Mouse (Mus musculus) MEL (cell line): ENCODE results near the gene Tmem28. TPM values are rescaled to one million over a fixed set of nuclear protein-coding genes. Genes with fewer than 3 reads are reported as not detected.

Experiments used
- DNase-seq: peaks from one replicate; pipeline ENCODE4 v3.0.0; 2011; ENCODE audit warnings: low read depth, low spot score
- H3K27ac ChIP-seq: 2 replicates; pipeline ENCODE4 v1.5.1; 2012; ENCODE audit warnings: low read depth, mild to moderate bottlenecking, control low read depth, low read length, moderate library complexity; ENCODE audit not compliant: control insufficient read depth
- H3K27me3 ChIP-seq, 2 experiments: fragments of 150-350 bp in 1 of 2; sonication (generic) in 1 of 2; 2 replicates each; pipeline ENCODE4 v1.6.1; 2012; ENCODE audit warnings: low read length in 2 of 2, mild to moderate bottlenecking in 2 of 2, improper control_type of control experiment in 1 of 2, moderate library complexity in 1 of 2; ENCODE audit not compliant: insufficient read depth in 2 of 2, control insufficient read depth in 1 of 2
- H3K36me3 ChIP-seq, 2 experiments: 2 replicates each; pipeline ENCODE4 v1.6.1; 2012 to 2014; ENCODE audit warnings: low read length in 2 of 2, improper control_type of control experiment in 1 of 2, inconsistent platforms in 1 of 2, mild to moderate bottlenecking in 1 of 2; ENCODE audit not compliant: insufficient read depth in 2 of 2, control insufficient read depth in 1 of 2
- H3K4me1 ChIP-seq, 2 experiments: fragments of 150-350 bp in 1 of 2; sonication (generic) in 1 of 2; 2 replicates each; pipeline ENCODE4 v1.6.1; 2012; ENCODE audit warnings: low read length in 2 of 2, improper control_type of control experiment in 1 of 2, mild to moderate bottlenecking in 1 of 2; ENCODE audit not compliant: insufficient read depth in 2 of 2, control insufficient read depth in 1 of 2
- H3K4me3 ChIP-seq, 2 experiments: fragments of 150-350 bp in 1 of 2; sonication (generic) in 1 of 2; 2 replicates each; pipeline ENCODE4 v1.5.1; 2012; ENCODE audit warnings: low read depth in 2 of 2, low read length in 2 of 2, mild to moderate bottlenecking in 2 of 2, moderate library complexity in 2 of 2, control low read depth in 1 of 2, improper control_type of control experiment in 1 of 2; ENCODE audit not compliant: control insufficient read depth in 1 of 2, insufficient read depth in 1 of 2
- H3K79me2 ChIP-seq: 2 replicates; pipeline ENCODE4 v1.6.1; 2012; ENCODE audit warnings: mild to moderate bottlenecking, low read length, moderate library complexity; ENCODE audit not compliant: control insufficient read depth, poor library complexity, insufficient read depth
- H3K9ac ChIP-seq: 2 replicates; pipeline ENCODE4 v1.6.1; 2012; ENCODE audit warnings: low read depth, mild to moderate bottlenecking, control low read depth, low read length, moderate library complexity; ENCODE audit not compliant: control insufficient read depth, poor library complexity, severe bottlenecking
- H3K9me3 ChIP-seq: fragments of 150-350 bp; sonication (generic); replicated peaks from 2 replicates; pipeline ENCODE4 v1.6.1; 2012; ENCODE audit warnings: mild to moderate bottlenecking, low read length, improper control_type of control experiment, moderate library complexity; ENCODE audit not compliant: insufficient read depth
- BHLHE40 ChIP-seq: IDR thresholded peaks from 2 replicates; pipeline ENCODE4 v1.6.1; 2012; ENCODE audit warnings: low read depth, mild to moderate bottlenecking, inconsistent platforms, low read length, improper control_type of control experiment, borderline replicate concordance
- CHD2 ChIP-seq: IDR thresholded peaks from 2 replicates; pipeline ENCODE4 v1.6.1; 2011; ENCODE audit warnings: low read length, improper control_type of control experiment
- CTCF ChIP-seq, 3 experiments: IDR thresholded peaks in 2 of 3; conservative IDR thresholded peaks in 1 of 3; 2 replicates each; pipeline ENCODE4 v1.5.1; 2011 to 2012; ENCODE audit warnings: low read length in 3 of 3, low read depth in 2 of 3, mild to moderate bottlenecking in 2 of 3, improper control_type of control experiment in 1 of 3, inconsistent platforms in 1 of 3, mixed read lengths in 1 of 3, moderate library complexity in 1 of 3; ENCODE audit not compliant: control insufficient read depth in 1 of 3, insufficient read depth in 1 of 3, poor library complexity in 1 of 3, severe bottlenecking in 1 of 3
- ELF1 ChIP-seq: IDR thresholded peaks from 2 replicates; pipeline ENCODE4 v1.6.1; 2014; ENCODE audit warnings: low read depth, mild to moderate bottlenecking, inconsistent platforms, low read length, improper control_type of control experiment, moderate library complexity
- EP300 ChIP-seq, 2 experiments: IDR thresholded peaks; 2 replicates each; pipeline ENCODE4 v1.6.1; 2011; ENCODE audit warnings: improper control_type of control experiment in 2 of 2, low read length in 2 of 2, low read depth in 1 of 2, mild to moderate bottlenecking in 1 of 2
- ETS1 ChIP-seq: IDR thresholded peaks from 2 replicates; pipeline ENCODE4 v1.6.1; 2012; ENCODE audit warnings: low read depth, mild to moderate bottlenecking, inconsistent platforms, low read length, improper control_type of control experiment, moderate library complexity
- GATA1 ChIP-seq: IDR thresholded peaks from 2 replicates; pipeline ENCODE4 v1.6.1; 2011; ENCODE audit warnings: low read depth, low read length, improper control_type of control experiment
- HCFC1 ChIP-seq: IDR thresholded peaks from 2 replicates; pipeline ENCODE4 v1.6.1; 2012; ENCODE audit warnings: low read depth, mild to moderate bottlenecking, inconsistent platforms, low read length, improper control_type of control experiment, moderate library complexity
- MYC ChIP-seq: IDR thresholded peaks from 2 replicates; pipeline ENCODE4 v1.6.1; 2011; ENCODE audit warnings: low read depth, mild to moderate bottlenecking, low read length, improper control_type of control experiment, moderate library complexity
- POLR2A ChIP-seq, 2 experiments: IDR thresholded peaks; 2 replicates each; pipeline ENCODE4 v1.6.1; 2011 to 2012; ENCODE audit warnings: low read length in 2 of 2, mild to moderate bottlenecking in 2 of 2, control low read depth in 1 of 2, improper control_type of control experiment in 1 of 2, low read depth in 1 of 2, moderate library complexity in 1 of 2; ENCODE audit not compliant: control insufficient read depth in 1 of 2, insufficient read depth in 1 of 2, poor library complexity in 1 of 2
- RCOR1 ChIP-seq: IDR thresholded peaks from 2 replicates; pipeline ENCODE4 v1.6.1; 2012; ENCODE audit warnings: low read depth, mild to moderate bottlenecking, inconsistent platforms, low read length, improper control_type of control experiment
- SIN3A ChIP-seq: IDR thresholded peaks from 2 replicates; pipeline ENCODE4 v1.6.1; 2012; ENCODE audit warnings: low read length, improper control_type of control experiment, inconsistent platforms
- SMC3 ChIP-seq: IDR thresholded peaks from 2 replicates; pipeline ENCODE4 v1.6.1; 2011; ENCODE audit warnings: low read depth, low read length, improper control_type of control experiment
- USF1 ChIP-seq: IDR thresholded peaks from 2 replicates; pipeline ENCODE4 v1.6.1; 2014; ENCODE audit warnings: low read depth, mild to moderate bottlenecking, inconsistent platforms, low read length, improper control_type of control experiment, moderate library complexity
- ZKSCAN1 ChIP-seq: IDR thresholded peaks from 2 replicates; pipeline ENCODE4 v1.6.1; 2012; ENCODE audit warnings: low read depth, mild to moderate bottlenecking, inconsistent platforms, low read length, improper control_type of control experiment, moderate library complexity
- polyA plus RNA-seq, 2 experiments: library from polyadenylated mRNA; stranded (reverse) in 1 of 2; unstranded in 1 of 2; fragments of >175 nt in 1 of 2; fragments of >200 nt in 1 of 2; gene quantifications; 2 replicates each; pipeline versions ENCODE4 v1.2.1 to v1.2.4; 2012; ENCODE audit warnings: low replicate concordance in 2 of 2, low read depth in 1 of 2; ENCODE audit not compliant: insufficient read length in 2 of 2, insufficient read depth in 1 of 2, missing spikeins in 1 of 2
- total RNA-seq: library from RNA; depleted of rRNA; stranded (reverse); fragments of 300-350 nt; gene quantifications from 2 replicates; pipeline ENCODE4 v1.2.3, GENCODE M21; 2012

Gene Tmem28
- total and polyA plus RNA-seq, 3 experiments = not detected

DNA sequence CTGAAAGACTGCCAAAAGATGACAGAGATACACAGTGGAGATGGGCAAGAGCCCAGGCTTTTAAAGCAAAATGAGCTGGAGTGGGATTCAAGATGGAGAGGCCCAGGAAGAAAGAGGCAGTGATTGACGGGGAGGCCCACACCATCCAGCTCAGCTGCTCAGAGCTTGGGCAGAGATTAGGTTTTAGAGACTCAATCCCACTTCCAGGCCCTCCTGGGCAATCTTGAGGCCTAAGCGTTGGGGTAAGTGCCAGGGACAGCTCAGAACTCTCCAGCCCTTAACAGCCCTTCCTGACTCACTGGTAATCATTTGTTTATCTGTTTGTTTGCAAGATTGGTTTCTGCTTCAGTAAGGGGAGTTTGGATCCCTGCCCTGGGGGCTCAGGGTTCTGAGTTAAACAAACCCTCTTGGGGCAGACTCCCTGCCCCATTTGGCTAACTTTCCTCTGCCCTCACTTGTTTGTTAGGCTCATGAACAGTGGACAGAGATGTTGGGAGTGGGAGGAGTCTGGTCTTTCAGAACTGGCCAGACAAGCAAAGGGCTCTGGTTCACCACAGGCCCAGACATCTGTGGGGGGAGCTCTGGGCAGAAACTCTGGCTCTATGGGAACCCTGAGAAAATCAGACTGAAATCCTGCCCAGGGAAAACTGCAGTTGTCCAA lies 52.6 kb downstream of the Tmem28 start:
- H3K79me2 ChIP-seq = no peaks in the 10 kb centered on the region
- H3K27me3 ChIP-seq = no peaks in the 10 kb centered on the region
- no peak overlapping the region for H3K27ac ChIP-seq
- H3K9me3 ChIP-seq = no peaks in the 10 kb centered on the region
- H3K9ac ChIP-seq = no peak overlapping the region
- DNase-seq = no peak
- no peaks in the 10 kb centered on the region for H3K36me3 ChIP-seq
- TF ChIP-seq ELF1 (no peak), BHLHE40 (no peak), GATA1 (no peak), POLR2A (IDR thresholded peaks at IDR 0.05; ENCODE audit: control insufficient read depth in 1 of 2, insufficient read depth in 1 of 2, low read depth in 1 of 2, low read length in 2 of 2, poor library complexity in 1 of 2) (no peak), ETS1 (no peak), HCFC1 (no peak), EP300 (IDR thresholded peaks at IDR 0.05; ENCODE audit: low read depth in 1 of 2, low read length in 2 of 2) (no peak)
- TF ChIP-seq, all 39 proteins: peak for 0
- no peak overlapping the region for H3K4me3 ChIP-seq
- no peaks in the 10 kb centered on the region for H3K4me1 ChIP-seq

DNA sequence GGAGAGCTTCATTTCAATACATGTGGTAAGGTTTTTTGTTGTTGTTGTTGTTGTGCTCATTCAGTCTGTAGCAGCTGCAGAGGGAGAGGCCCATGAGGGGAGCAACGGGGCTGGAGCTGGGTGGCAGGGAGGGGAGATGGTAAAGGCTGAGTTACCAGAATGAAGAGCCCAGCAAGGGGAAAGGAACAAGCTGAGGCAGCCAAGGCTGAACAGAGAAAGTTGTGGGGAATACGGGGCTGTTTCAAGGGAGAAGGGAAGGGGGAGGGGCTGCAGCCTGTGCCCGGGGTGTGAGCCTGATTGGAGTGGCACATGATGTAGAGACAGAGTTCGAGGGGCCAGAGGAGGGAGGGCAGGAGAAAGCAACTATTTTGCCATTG lies 53.1 kb downstream of the Tmem28 start:
- no peak overlapping the region for H3K9ac ChIP-seq
- no peak for TF ChIP-seq CHD2
- no peak for TF ChIP-seq RCOR1
- no peak for DNase-seq
- H3K27me3 ChIP-seq = no peaks in the 10 kb centered on the region
- no peak overlapping the region for H3K27ac ChIP-seq
- no peaks in the 10 kb centered on the region for H3K9me3 ChIP-seq
- H3K36me3 ChIP-seq = no peaks in the 10 kb centered on the region
- no peaks in the 10 kb centered on the region for H3K79me2 ChIP-seq
- no peak overlapping the region for H3K4me3 ChIP-seq
- H3K4me1 ChIP-seq = no peaks in the 10 kb centered on the region

DNA sequence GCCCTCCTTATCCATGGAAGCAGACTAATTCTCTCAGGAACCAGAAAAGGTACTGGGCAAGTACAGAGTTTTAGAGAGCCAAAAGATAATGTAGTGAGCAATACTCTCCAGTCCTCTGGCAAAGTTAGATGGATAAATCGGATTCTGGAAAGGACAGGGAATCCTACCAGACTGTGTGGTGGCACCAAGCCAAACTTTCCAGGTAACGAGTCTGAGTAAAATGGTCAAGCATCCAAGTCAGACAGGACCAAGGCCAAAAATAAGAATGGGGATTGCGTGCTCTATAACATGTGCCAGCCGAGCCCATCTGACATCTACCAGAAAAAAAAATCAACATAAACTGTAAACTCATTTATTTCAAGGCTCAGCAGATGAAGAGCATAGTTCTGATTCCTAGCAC lies 56.0 kb downstream of the Tmem28 start:
- DNase-seq = no peak
- Histone ChIP-seq H3K36me3 (no peaks in the 10 kb centered on the region), H3K27me3 (no peaks in the 10 kb centered on the region), H3K9ac (no peak overlapping the region), H3K79me2 (no peaks in the 10 kb centered on the region), H3K27ac (no peak overlapping the region), H3K4me1 (no peaks in the 10 kb centered on the region), H3K9me3 (no peaks in the 10 kb centered on the region), H3K4me3 (no peak overlapping the region)
- TF ChIP-seq SMC3 = no peak
- TF ChIP-seq EP300 (IDR thresholded peaks at IDR 0.05; ENCODE audit: low read depth in 1 of 2, low read length in 2 of 2) = no peak
- no peak for TF ChIP-seq MYC
- no peak for TF ChIP-seq ZKSCAN1
- TF ChIP-seq SIN3A = no peak
- TF ChIP-seq CTCF (IDR thresholded peaks at IDR 0.05 in 2 of 3, conservative IDR thresholded peaks at IDR 0.05 in 1 of 3; ENCODE audit: control insufficient read depth in 1 of 3, insufficient read depth in 1 of 3, low read depth in 2 of 3, low read length in 3 of 3, poor library complexity in 1 of 3, severe bottlenecking in 1 of 3) = no peak
- TF ChIP-seq USF1 = no peak
